Mouse (Mus musculus) liver, adult 2 months (tissue): Measurements from ENCODE around the gene Hsd3b1. TPM values are rescaled to one million over a fixed set of nuclear protein-coding genes. Genes with fewer than 3 reads are reported as not detected.

ENCODE experiments used
- DNase-seq: peaks from one replicate; pipeline ENCODE4 v3.0.0-alpha.2; 2011; ENCODE audit warnings: low read depth, low spot score; ENCODE audit errors: extremely low read depth
- H3K27ac ChIP-seq: fragments of 200-500 bp; replicated peaks from 2 replicates; pipeline ENCODE4 v1.5.1; 2012; ENCODE audit warnings: low read depth, mild to moderate bottlenecking, control low read depth, inconsistent platforms, low read length; ENCODE audit not compliant: insufficient read depth
- H3K27me3 ChIP-seq: fragments of 200-500 bp; 2 replicates; pipeline ENCODE4 v1.6.1; 2012; ENCODE audit warnings: mild to moderate bottlenecking, moderate library complexity, low read length, inconsistent platforms; ENCODE audit not compliant: control insufficient read depth, insufficient read depth
- H3K36me3 ChIP-seq: fragments of 200-500 bp; 2 replicates; pipeline ENCODE4 v1.6.1; 2012; ENCODE audit warnings: low read length, inconsistent platforms; ENCODE audit not compliant: control insufficient read depth, insufficient read depth
- H3K4me1 ChIP-seq: fragments of 200-500 bp; 2 replicates; pipeline ENCODE4 v1.6.1; 2011; ENCODE audit warnings: low read length; ENCODE audit not compliant: control insufficient read depth, insufficient read depth
- H3K4me3 ChIP-seq: fragments of 200-500 bp; 2 replicates; pipeline ENCODE4 v1.5.1; 2011; ENCODE audit warnings: low read depth, mild to moderate bottlenecking, control low read depth, low read length, moderate library complexity; ENCODE audit not compliant: insufficient read depth
- H3K79me2 ChIP-seq: fragments of 200-500 bp; 2 replicates; pipeline ENCODE4 v1.6.1; 2012; ENCODE audit warnings: inconsistent platforms, mild to moderate bottlenecking, low read length, moderate library complexity; ENCODE audit not compliant: control insufficient read depth, insufficient read depth
- H3K9ac ChIP-seq: fragments of 200-500 bp; 2 replicates; pipeline ENCODE4 v1.6.1; 2012; ENCODE audit warnings: low read depth, mild to moderate bottlenecking, control low read depth, inconsistent platforms, low read length
- CTCF ChIP-seq: fragments of 200-500 bp; IDR thresholded peaks from 2 replicates; pipeline ENCODE4 v1.5.1; 2011; ENCODE audit warnings: low read depth, low read length, control low read depth
- POLR2A ChIP-seq: fragments of 200-500 bp; IDR thresholded peaks from 2 replicates; pipeline ENCODE4 v1.6.1; 2011; ENCODE audit warnings: low read length, control low read depth; ENCODE audit not compliant: insufficient read depth; ENCODE audit errors: extremely low read depth
- WGBS: fragments of 180-500 bp; shearing (Covaris S2); methylation state at CpG from one replicate; pipeline ENCODE4 v1.1.7; 2018; 5-methylcytosine and 5-hydroxymethylcytosine counted together
- polyA plus RNA-seq: library from polyadenylated mRNA; depleted of rRNA; stranded (reverse); fragments of >200 nt; gene quantifications from 2 replicates; pipeline ENCODE4 v1.2.3, GENCODE M21; 2012; rRNA removed
- total RNA-seq: library from RNA; depleted of rRNA; stranded (reverse); fragments of >200 nt; gene quantifications from 2 replicates; pipeline ENCODE4 v1.2.3, GENCODE M21; 2014; rRNA removed

The Hsd3b1 gene
- total RNA-seq (0.65 and 35.3 TPM in 2 replicates), polyA plus RNA-seq (0.29 and 0.46 TPM in 2 replicates)

DNA sequence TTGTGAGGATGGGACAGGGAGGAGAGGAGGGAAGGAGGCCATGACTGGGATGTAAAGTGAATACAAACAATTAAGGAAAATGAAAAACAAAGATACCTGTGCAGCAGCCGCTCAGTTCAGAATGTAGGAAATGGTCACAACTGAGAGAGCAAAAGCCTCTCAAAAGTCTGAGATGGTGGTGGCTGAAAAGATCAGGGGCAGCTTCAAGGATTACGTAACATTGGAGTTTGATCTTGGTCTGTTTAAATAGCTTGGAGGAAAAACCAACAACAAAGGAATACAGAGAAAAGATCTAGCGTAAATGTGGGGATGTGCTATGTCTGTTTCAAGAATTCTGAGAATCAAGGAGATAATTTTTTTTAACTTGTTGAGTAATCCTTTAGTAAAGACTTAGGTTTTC, at the start of gene Hsd3b1:
Hsd3b1 (minus strand) TSS at position 219 of the 400 bp plus-strand sequence.
- H3K9ac ChIP-seq, result no peak within 1 kb of the TSS
- H3K4me3 ChIP-seq, result no peak within 1 kb of the TSS
- H3K36me3 ChIP-seq, result no peaks in the 10 kb centered on the region
- peaks cover 4% of the 10 kb centered on the region; the same call in 1 of the 2 replicates for H3K27me3 ChIP-seq
- TF ChIP-seq CTCF, result no peak
- TF ChIP-seq POLR2A, result no peak
- 25% methylated on average over 3 of the region's 3 CpGs for WGBS
- H3K4me1 ChIP-seq, result peaks cover 7% of the 10 kb centered on the region
- H3K27ac ChIP-seq, result no peak within 1 kb of the TSS
- DNase-seq, result peak; percentile 61
- no peaks in the 10 kb centered on the region for H3K79me2 ChIP-seq

DNA sequence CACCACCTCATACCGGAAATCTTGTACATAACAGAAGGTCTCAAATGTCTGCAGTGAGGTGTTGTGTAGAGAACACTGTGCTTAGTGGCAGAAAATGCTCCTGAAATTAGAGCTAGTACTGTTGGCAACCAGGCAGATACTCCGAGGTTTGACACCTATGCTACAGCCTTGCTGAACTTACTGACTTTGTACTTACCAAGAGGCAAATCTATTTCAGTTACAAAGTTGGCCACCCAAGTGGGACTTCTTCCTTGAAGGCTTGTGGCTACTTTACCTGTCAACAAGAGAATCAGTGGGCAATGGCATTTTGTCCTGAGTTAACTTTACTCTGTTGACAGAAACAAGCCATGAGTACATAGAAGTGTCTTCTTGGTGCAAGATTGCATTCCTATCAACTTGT, 38.0 kb upstream of the Hsd3b1 start:
- no peak overlapping the region for H3K4me3 ChIP-seq
- DNase-seq, result no peak
- no peaks in the 10 kb centered on the region for H3K36me3 ChIP-seq
- 90% methylated on average over 2 of the region's 2 CpGs for WGBS
- no peaks in the 10 kb centered on the region for H3K79me2 ChIP-seq
- no peaks in the 10 kb centered on the region; the same call in 1 of the 2 replicates for H3K27me3 ChIP-seq
- H3K9ac ChIP-seq, result no peak overlapping the region
- H3K4me1 ChIP-seq, result no peaks in the 10 kb centered on the region
- TF ChIP-seq CTCF, result no peak
- TF ChIP-seq POLR2A, result no peak
- H3K27ac ChIP-seq, result no peak overlapping the region

DNA sequence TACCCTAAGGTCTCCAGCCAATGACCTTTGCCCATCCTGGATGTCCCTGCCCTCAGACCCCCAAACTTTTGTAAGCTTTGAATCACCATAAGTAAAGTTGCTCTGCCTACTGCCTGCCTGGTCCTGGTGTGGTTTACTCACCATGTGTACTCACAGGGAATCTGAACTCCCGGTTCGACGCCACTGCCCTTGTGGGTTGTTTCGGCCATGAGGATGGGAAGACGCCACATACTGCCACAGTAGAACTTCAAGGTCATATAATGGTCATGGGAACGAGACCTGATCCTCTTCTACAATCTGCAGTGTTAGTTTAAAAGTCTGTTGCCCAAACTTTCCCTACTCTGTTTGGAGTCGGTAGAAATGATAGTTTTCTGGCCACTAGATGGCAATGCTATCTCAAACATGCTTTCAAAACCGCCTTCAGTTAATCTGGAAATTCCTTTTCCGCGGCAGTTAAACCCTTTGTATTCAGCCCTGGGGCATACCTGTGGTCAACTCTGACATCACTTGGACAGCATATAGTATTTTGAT, 35.5 kb upstream of the Hsd3b1 start:
- TF ChIP-seq POLR2A (no peak), CTCF (peak; percentile 50)
- DNase-seq, result peak; percentile 42
- Histone ChIP-seq H3K4me1 (no peaks in the 10 kb centered on the region), H3K27me3 (peaks cover 3% of the 10 kb centered on the region; the same call in 1 of the 2 replicates), H3K4me3 (no peak overlapping the region), H3K79me2 (no peaks in the 10 kb centered on the region), H3K27ac (no peak overlapping the region), H3K36me3 (no peaks in the 10 kb centered on the region), H3K9ac (no peak overlapping the region)
- 17% methylated on average over 10 of the region's 10 CpGs for WGBS

DNA sequence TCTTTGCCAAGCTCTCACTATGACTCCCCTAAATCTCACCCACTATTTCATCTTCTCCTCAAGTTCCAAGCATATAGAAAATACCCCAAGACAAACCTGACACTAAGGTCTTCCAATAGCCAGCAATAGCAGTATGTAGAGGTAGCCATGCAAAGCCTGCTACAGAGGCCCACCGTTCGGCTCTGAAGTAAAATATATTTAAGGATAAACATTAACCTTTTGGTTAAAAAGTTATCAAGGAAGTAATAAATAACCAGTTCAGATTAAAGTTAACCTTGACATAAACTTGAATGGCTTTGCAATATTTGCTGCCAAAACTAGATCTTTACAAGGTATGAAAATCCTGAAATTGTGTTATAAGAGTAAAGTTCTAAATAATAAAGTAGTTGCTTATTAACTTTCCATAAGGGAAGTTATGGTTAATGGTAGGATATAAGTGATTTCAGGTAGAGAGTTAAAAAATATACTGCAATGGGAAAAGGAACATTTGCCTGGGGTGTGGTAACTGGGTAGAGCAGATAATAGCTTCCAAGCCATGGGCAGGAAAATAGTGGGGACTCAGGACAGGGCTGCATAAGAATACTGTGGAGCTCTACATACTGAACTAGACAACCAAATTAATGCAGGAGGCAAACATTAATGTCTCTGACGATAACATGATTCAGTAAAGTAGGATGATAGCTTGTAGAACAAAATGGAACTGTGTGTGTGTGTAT, 33.6 kb upstream of the Hsd3b1 start, which contains the start of gene Hao2:
Hao2 (minus strand) TSS at position 183 of the 716 bp plus-strand sequence.
- Histone ChIP-seq H3K36me3 (no peaks in the 10 kb centered on the region), H3K27me3 (peaks cover 5% of the 10 kb centered on the region; the same call in 1 of the 2 replicates), H3K4me1 (no peaks in the 10 kb centered on the region), H3K27ac (no peak within 1 kb of the TSS), H3K9ac (no peak within 1 kb of the TSS), H3K79me2 (no peaks in the 10 kb centered on the region), H3K4me3 (no peak within 1 kb of the TSS)
- TF ChIP-seq POLR2A (no peak), CTCF (no peak)
- peak; percentile 57 for DNase-seq
- WGBS, result 25% methylated on average over 3 of the region's 3 CpGs

DNA sequence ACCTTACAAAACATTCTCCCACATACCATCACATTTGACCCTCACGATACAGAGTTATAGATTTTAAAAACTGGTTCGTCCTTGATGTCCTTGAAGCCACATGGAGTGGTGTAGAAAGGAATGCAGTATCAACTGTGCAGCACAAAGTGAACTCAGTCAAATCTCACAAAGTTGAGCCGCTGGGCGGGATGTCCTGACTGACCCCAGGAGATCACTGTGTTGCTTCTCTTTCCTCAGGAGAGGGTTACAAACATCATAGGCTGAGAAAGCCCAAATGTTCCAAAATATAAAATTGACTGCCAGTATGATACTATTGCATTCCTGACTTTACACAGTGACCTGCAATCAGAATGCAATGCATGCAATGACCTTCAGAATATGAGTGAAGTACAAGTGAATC, 30.8 kb upstream of the Hsd3b1 start:
- no peak for DNase-seq
- no peak for TF ChIP-seq POLR2A
- no peak for TF ChIP-seq CTCF
- Histone ChIP-seq H3K9ac (no peak overlapping the region), H3K4me3 (no peak overlapping the region), H3K27ac (no peak overlapping the region), H3K27me3 (peaks cover 5% of the 10 kb centered on the region; the same call in 1 of the 2 replicates), H3K79me2 (no peaks in the 10 kb centered on the region), H3K4me1 (no peaks in the 10 kb centered on the region), H3K36me3 (no peaks in the 10 kb centered on the region)
- WGBS, result 44% methylated on average over 4 of the region's 4 CpGs

GRCm38 (mm10) chr3:98888206-98888605, 28.6 kb upstream of the Hsd3b1 start:
- WGBS, result 8% methylated on average over 2 of the region's 2 CpGs
- H3K4me3 ChIP-seq, result no peak overlapping the region
- TF ChIP-seq POLR2A, result no peak
- no peak for TF ChIP-seq CTCF
- no peaks in the 10 kb centered on the region for H3K36me3 ChIP-seq
- H3K9ac ChIP-seq, result no peak overlapping the region
- no peaks in the 10 kb centered on the region for H3K4me1 ChIP-seq
- H3K27me3 ChIP-seq, result peaks cover 5% of the 10 kb centered on the region; the same call in 1 of the 2 replicates
- peak; percentile 76 for DNase-seq
- no peaks in the 10 kb centered on the region for H3K79me2 ChIP-seq
- H3K27ac ChIP-seq, result no peak overlapping the region
